Comparison of ENCODE assay signal across 7 mouse cellular contexts in genomic region chr17:66958766-66959165, GRCm38 (mm10).
"Had no signal": no experiment of that assay in that cellular context is flagged by ENCODE, and none has a peak within 500 bp of the region (broad histone marks: within the 10 kb centered on the region; RNA-seq: fewer than 3 reads in every experiment).

No protein-coding gene starts in this region.

- DNase-seq: liver, postnatal 0 days; lung, adult 2 months; lung, postnatal 14 days; lung, postnatal 36 days; right cerebral cortex, postnatal 14 days; thymus, adult 2 months; thymus, postnatal 36 days had no signal
